Mouse (Mus musculus): ENCODE results near the gene Csnk1d.

DNA sequence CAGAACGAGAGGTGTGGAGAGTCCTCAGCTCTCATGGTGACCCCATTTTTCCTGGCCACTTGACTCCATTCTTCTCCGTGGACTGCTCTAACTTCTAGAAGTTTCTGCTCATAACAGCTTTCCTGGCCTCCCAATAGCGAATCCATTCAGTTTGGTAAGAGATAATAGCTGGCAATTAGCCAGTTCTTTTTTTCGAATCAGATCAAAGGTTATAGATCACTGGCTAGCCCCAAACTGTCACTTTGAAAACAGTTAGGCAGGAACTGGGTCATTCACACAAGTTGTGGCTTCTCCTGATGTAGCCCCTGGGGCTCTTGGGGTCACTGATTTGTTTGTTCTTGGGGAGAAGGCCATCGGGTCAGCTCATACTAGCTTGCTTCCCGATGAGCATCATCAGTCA, 3.6 kb upstream of the Csnk1d start:
- no peak for TF ChIP-seq POLR2A (IDR thresholded peaks at IDR 0.05; ENCODE audit: control insufficient read depth, extremely low read depth, insufficient read depth, low read length, poor library complexity)
- no peak for TF ChIP-seq CTCF (IDR thresholded peaks at IDR 0.05; ENCODE audit: borderline replicate concordance, control insufficient read depth, extremely low read depth, insufficient read depth, low read length, poor library complexity)

All from thymus, adult 2 months (tissue).